Mouse (Mus musculus): Measurements from ENCODE around the gene Rhov. TPM values are rescaled to one million over a fixed set of nuclear protein-coding genes. Genes with fewer than 3 reads are reported as not detected.

The Rhov gene
- polyA plus RNA-seq (2015; fragmentation: Nextera tagmentation; extraction: Ambion mirVana) = 6.2 and 8.0 TPM in 2 replicates

DNA sequence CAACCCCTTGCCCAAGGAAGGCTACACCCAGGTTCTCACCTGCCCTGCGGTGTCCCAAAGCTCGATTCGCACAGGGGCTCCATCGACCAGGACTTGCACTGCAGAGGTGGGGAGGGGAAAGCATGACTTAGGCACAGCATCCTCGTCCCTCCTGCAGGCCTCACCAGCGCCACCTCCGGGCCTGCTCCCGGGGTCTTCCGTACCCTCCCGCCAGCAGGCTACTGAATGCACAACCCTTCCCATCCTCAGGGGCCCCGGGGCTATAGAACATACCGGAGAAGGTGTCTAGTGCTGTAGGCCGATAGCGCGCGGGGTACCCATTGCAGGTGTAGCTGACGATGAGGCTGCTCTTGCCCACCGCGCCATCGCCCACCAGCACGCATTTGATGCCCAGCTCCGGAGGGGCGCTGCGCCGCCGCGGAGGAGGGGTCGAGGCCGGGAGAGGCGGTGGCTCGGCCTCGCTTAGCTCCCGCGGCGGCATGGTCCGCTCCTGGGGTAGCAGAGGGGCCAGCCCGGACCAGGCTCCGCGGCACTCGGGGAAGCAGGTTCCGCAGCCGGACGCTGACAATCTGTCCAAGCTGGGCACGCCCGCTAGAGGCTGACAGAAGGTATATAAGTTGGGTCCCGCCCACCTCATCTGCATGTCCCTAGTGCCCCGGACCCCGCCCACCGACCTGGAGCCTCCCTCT is at the start of gene Rhov:
Gene Rhov (minus strand): TSS at position 630 of the 689 bp plus-strand sequence.
- H3K27ac ChIP-seq = 0 out of 2 replicates have a peak within 1 kb of the TSS, but pooled peaks have one; percentile 28
- H3K4me2 ChIP-seq = peak within 1 kb of the TSS; percentile 88
- ATAC-seq = peak; percentile 89
- under 1% methylated on average over 49 of the region's 49 CpGs for WGBS
- H3K36me3 ChIP-seq (ENCODE audit: poor library complexity, severe bottlenecking) = no peaks in the 10 kb centered on the region
- H3K4me1 ChIP-seq = peaks cover 5% of the 10 kb centered on the region; the same call in 1 of the 2 replicates
- peak within 1 kb of the TSS; percentile 62 for H3K4me3 ChIP-seq
- no peaks in the 10 kb centered on the region for H3K9me3 ChIP-seq (replicated peaks)
- H3K9ac ChIP-seq = peak within 1 kb of the TSS; percentile 76
- H3K27me3 ChIP-seq = peaks cover 25% of the 10 kb centered on the region

DNA sequence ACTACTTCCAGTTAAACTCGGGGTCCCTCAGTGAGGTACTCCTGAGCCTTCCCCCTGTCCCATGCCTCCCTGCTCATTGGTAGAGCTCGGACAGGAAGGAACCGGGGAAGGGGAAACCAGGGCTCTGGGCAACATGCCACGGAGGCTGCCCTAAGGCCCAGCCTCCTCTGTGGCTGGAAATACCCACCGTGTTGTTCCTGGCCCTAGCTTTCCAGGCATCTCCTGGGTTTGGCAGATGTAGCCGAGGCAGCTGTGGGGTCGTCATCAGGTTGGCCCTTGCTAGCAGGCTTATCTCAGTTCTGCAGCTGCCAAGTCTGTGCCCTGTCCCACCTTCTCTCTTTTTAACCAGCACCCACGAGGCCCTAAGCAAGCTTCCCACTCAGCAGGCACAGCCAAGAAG is 49.5 kb upstream of the Rhov start:
- WGBS = 77% methylated on average over 8 of the region's 8 CpGs
- Histone ChIP-seq H3K27me3 (peaks cover 98% of the 10 kb centered on the region), H3K4me2 (no peak overlapping the region), H3K4me3 (no peak overlapping the region), H3K27ac (no peak overlapping the region), H3K36me3 (ENCODE audit: poor library complexity, severe bottlenecking) (no peaks in the 10 kb centered on the region), H3K4me1 (peaks cover 52% of the 10 kb centered on the region), H3K9me3 (replicated peaks) (no peaks in the 10 kb centered on the region), H3K9ac (no peak overlapping the region)
- no peak for ATAC-seq

DNA sequence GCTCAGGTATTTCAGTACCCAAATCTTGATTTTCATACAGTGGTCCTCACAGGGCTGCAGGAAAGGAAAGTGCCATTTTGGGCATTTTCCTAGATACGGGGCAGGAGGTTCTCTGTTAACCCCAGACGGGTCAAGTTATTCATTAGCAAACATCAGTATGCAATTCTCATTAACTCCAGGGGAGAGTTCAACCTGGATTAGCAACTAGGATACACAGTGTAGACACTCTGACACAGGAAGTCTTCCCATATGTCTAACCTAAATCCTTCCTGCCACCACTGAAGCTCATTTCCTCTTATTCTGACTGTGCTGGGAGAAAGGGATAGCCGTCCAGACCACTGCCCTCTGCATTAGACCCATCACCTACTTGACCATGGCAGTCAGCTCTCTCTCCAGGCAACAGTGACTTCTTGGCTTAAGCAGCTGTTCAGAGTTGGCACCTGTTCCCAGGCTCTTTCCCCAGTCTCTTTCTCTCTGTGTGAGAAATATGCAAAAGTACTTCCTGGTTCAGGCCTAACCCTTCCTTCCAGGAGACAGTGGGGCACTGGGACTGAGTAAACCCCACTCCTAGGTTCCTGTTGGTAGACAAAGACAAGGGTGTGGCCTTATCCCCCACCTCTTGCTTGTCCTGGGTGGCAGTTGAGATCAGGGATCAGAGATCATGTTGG is 47.1 kb upstream of the Rhov start:
- H3K27me3 ChIP-seq = peaks cover 97% of the 10 kb centered on the region
- no peak overlapping the region for H3K4me2 ChIP-seq
- no peak overlapping the region for H3K27ac ChIP-seq
- no peak overlapping the region for H3K4me3 ChIP-seq
- no peak for ATAC-seq
- no peak overlapping the region for H3K9ac ChIP-seq
- no peaks in the 10 kb centered on the region for H3K9me3 ChIP-seq (replicated peaks)
- 79% methylated on average over 3 of the region's 3 CpGs for WGBS
- peaks cover 43% of the 10 kb centered on the region for H3K4me1 ChIP-seq
- no peaks in the 10 kb centered on the region for H3K36me3 ChIP-seq (ENCODE audit: poor library complexity, severe bottlenecking)

DNA sequence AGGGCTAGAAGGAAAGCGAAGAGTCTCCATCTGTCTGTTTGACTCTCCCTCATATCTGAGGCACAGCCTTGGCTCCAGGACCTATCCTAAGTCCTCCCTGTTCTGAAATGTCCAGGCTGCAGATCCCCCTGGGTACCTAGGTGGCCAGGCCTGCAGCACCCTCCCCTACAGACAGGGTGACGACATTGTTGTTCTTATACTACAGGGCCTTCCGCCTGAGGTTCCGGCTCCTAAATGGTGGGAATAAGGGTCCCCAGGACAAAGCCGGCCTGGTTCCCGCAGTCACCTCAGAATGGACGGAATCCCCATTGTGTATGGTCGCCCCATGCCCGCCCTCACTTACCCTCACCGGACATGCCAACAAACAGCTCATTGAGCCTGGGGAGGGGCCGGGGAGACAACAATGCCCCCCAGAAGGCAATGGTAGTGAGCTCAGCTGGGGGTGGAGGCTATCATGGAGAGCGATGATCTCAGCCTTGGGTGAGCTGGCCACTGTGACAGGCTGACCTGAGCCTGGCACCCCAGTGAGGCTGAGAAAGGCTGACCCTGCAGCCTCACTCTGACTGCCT is 43.8 kb upstream of the Rhov start:
- 54% methylated on average over 12 of the region's 12 CpGs for WGBS
- no peak overlapping the region for H3K9ac ChIP-seq

DNA sequence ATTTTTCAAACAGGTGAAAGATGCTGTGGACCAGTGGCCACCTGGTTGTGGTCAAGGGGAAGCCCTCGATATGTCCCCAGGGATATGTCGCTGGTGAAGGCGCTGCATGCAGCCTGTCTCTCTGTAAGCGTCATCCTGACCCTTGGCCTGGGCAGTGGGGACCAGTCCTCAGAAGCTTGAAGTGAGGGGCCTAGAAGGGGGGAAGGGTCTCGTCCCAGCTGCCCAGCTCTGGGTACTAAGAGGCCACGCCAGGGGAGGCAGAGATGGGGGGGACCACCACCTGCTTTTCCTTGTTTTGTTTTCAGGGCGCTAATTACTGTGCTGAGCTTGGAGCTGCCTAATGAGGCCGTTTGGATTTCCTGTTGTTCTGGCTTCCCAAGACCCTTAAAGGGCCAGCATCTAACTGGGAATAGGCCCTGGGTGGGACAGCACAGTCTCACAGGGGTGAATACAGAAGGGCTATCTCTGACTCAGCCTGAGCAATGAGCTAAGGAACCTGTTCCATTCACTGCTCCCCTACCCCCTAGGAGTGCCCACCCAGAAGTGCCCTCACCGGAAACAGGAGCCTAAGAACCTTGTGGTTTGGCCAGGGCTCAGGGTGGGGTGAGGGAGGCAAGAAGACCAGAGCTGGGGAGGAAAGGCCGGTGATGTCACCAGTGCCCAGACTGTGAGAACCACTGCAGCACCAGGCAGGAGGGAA is 42.9 kb upstream of the Rhov start:
- peaks cover 90% of the 10 kb centered on the region for H3K27me3 ChIP-seq
- H3K4me3 ChIP-seq = no peak overlapping the region
- H3K27ac ChIP-seq = no peak overlapping the region
- H3K4me2 ChIP-seq = peak overlapping the region; percentile 22; the same call in 1 of the 2 replicates
- H3K4me1 ChIP-seq = peaks cover 21% of the 10 kb centered on the region
- 0 out of 2 replicates have a peak overlapping the region, but pooled peaks have one; percentile 13 for H3K9ac ChIP-seq
- whole genome bisulfite sequencing = 16% methylated on average over 10 of the region's 10 CpGs
- H3K36me3 ChIP-seq (ENCODE audit: poor library complexity, severe bottlenecking) = no peaks in the 10 kb centered on the region
- H3K9me3 ChIP-seq (replicated peaks) = no peaks in the 10 kb centered on the region
- ATAC-seq = peak; percentile 76

More for the DNA sequence above, 43.8 kb upstream of the Rhov start:
- peaks cover 21% of the 10 kb centered on the region for H3K4me1 ChIP-seq
- no peak for ATAC-seq
- no peak overlapping the region for H3K4me3 ChIP-seq
- no peak overlapping the region for H3K4me2 ChIP-seq
- H3K27me3 ChIP-seq = peaks cover 93% of the 10 kb centered on the region
- H3K27ac ChIP-seq = no peak overlapping the region
- H3K36me3 ChIP-seq (ENCODE audit: poor library complexity, severe bottlenecking) = no peaks in the 10 kb centered on the region
- no peaks in the 10 kb centered on the region for H3K9me3 ChIP-seq (replicated peaks)

DNA sequence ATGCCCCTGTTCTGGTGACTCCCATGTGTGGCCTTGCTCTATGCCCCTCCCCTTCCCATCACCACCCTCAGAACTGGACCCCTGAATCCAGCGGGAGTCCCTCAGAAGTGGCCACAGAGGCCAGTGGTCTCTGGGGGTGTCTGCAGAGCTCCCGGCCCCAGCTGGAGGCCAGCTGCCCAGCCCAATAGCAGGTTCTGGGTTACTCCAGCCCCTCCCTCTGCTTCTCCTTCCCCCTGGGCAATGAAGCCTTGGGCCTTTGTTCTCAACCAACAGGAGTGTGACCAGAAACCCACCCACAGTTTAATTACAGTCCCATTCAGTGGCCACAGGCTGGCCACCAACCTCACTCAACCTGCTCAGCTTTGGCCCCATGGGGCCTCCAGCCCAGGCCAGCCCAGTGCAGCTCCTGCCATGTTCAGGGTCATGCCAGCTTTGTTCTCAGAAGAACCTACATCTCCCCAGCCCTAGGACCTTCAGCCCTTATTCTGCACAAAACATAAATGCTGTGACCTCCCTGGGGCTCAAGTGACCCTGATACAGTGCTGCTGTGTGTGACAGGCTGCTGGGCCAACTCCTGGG is 41.4 kb upstream of the Rhov start:
- Histone ChIP-seq H3K4me2 (no peak overlapping the region), H3K4me3 (no peak overlapping the region), H3K27me3 (peaks cover 75% of the 10 kb centered on the region), H3K36me3 (ENCODE audit: poor library complexity, severe bottlenecking) (no peaks in the 10 kb centered on the region), H3K4me1 (peaks cover 21% of the 10 kb centered on the region), H3K9me3 (replicated peaks) (no peaks in the 10 kb centered on the region), H3K27ac (no peak overlapping the region), H3K9ac (no peak overlapping the region)
- ATAC-seq = no peak
- WGBS = 42% methylated on average over 2 of the region's 2 CpGs

DNA sequence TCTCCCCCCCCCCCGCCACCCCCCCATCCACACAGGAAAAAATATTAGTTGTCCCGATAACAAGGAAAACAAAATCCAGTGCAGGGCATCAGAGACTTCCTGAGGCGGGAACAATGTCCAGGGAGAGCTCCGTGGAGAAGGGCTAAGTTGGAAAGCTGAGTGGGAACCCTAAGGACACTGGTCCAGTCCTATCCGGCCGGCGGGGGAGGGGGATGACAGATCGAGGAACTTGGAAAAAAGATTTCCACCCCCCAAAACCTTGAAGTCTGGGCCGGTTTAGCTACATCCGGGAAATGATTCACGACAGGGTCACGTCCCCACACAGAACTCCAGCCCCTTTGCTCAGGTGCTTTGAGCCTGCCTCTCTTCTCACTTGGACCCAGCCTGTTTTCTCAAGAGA is 40.5 kb upstream of the Rhov start:
- no peak overlapping the region for H3K27ac ChIP-seq
- no peak overlapping the region for H3K4me3 ChIP-seq
- H3K4me1 ChIP-seq = peaks cover 21% of the 10 kb centered on the region
- WGBS = 57% methylated on average over 12 of the region's 12 CpGs
- no peaks in the 10 kb centered on the region for H3K36me3 ChIP-seq (ENCODE audit: poor library complexity, severe bottlenecking)
- ATAC-seq = no peak
- H3K9me3 ChIP-seq (replicated peaks) = no peaks in the 10 kb centered on the region
- H3K4me2 ChIP-seq = no peak overlapping the region
- peaks cover 70% of the 10 kb centered on the region for H3K27me3 ChIP-seq
- H3K9ac ChIP-seq = no peak overlapping the region

DNA sequence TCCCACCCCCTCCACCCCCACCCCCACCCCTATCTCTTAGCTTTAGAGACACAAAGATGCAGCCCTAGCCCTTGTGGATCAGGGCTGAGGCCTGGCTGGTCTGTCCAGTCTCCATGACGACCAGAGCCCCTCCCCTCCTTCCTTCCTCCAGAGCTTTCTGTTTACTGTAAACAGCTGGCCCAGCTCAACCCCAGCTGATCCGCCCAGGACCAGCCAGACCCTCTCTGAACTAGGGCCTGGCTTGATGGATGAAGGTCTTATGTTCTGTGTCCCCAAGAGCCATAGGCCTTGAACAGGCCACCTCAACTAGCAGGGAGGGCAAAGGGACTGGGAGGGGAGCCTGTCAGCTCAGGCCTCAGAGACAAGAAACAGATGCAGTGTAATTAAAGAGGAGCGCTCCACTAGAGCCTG is 33.7 kb upstream of the Rhov start:
- Histone ChIP-seq H3K9me3 (replicated peaks) (no peaks in the 10 kb centered on the region), H3K36me3 (ENCODE audit: poor library complexity, severe bottlenecking) (no peaks in the 10 kb centered on the region), H3K9ac (no peak overlapping the region), H3K27ac (no peak overlapping the region), H3K27me3 (peaks cover 12% of the 10 kb centered on the region; the same call in 1 of the 2 replicates), H3K4me1 (peaks cover 28% of the 10 kb centered on the region), H3K4me2 (no peak overlapping the region), H3K4me3 (no peak overlapping the region)
- WGBS = 22% methylated on average over 3 of the region's 3 CpGs
- no peak for ATAC-seq

DNA sequence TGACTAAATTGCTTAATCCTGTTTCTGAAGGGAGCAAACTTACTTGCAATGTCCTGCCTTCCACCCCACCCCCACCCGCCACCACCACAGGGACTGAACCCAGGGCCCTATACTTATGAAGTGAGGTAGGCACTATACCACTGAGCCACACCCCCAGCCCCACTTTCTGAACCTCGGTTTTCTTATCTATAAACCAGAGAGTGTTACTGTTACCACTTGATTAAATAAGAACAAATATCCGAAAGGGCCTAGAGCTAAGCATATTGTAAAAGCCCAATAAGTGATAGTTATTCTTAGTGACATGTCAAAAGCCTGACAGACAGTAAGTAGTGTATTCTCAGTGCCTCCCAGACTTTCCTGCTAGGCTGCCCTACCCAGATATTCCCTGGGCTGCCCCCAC is 33.3 kb upstream of the Rhov start:
- no peak for ATAC-seq
- Histone ChIP-seq H3K27me3 (peaks cover 8% of the 10 kb centered on the region; the same call in 1 of the 2 replicates), H3K27ac (no peak overlapping the region), H3K9me3 (replicated peaks) (no peaks in the 10 kb centered on the region), H3K4me1 (peaks cover 28% of the 10 kb centered on the region), H3K4me3 (no peak overlapping the region), H3K4me2 (no peak overlapping the region), H3K9ac (no peak overlapping the region), H3K36me3 (ENCODE audit: poor library complexity, severe bottlenecking) (peaks cover 4% of the 10 kb centered on the region)
- 51% methylated on average over 3 of the region's 3 CpGs for WGBS

DNA sequence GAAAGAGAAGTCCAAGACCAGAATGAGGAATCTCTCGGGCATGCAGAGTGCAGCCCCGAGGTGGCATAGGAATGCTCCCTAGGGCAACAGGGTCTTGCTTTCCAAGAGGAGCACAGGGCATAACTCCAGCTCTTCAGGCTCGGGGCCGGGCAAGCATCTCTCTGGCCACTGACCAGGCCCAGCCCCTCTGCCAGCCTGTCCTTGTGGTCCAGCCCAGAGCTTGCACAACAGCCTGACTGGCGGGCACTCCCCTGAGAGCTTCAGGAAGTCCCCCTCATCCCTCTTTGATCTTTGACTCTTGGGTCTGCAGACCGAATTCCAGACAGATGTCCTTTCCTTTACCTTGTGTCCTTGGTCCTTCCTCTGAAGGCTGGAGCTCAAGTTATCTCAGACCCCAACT is 31.8 kb upstream of the Rhov start:
- no peak for ATAC-seq
- H3K36me3 ChIP-seq (ENCODE audit: poor library complexity, severe bottlenecking) = peaks cover 19% of the 10 kb centered on the region
- WGBS = 79% methylated on average over 6 of the region's 6 CpGs
- H3K9ac ChIP-seq = no peak overlapping the region
- no peaks in the 10 kb centered on the region for H3K9me3 ChIP-seq (replicated peaks)
- H3K27me3 ChIP-seq = 0 out of 2 replicates have a peak, but pooled peaks cover 7% of the 10 kb centered on the region
- H3K4me2 ChIP-seq = no peak overlapping the region
- H3K4me3 ChIP-seq = no peak overlapping the region
- peaks cover 28% of the 10 kb centered on the region for H3K4me1 ChIP-seq
- H3K27ac ChIP-seq = no peak overlapping the region

DNA sequence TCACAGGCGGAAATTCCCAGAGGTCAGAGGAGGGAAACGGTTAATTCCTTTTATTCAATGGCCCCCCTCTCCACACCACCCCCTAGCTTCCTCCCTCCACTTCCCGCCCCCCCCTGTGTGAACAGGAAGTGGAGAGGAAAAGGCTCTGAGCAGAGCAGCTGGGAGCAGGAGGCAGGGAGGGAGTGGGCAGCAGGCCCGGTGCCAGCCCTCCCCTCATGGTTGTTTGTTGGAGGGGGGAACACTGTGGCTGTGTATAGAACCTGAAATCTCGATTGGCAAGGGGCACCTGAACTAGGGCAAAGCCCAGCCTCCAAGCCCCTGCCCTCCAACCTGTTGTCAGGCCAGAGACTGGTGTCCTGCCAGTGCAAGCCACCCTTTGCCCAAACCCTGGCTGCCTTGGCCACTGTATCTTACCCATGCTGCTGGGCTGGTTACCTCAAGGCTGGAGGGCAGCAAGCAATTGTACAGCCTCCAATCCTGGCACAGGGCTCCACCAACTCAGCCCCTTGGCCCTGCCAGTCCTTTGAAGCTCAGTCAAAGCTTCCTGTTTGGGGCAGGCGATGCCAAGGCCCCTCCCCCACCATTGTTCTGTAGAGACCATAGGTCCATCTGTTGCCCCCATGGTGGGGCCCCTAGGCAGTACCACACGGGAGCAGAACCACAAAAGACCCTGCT is 29.9 kb upstream of the Rhov start:
- Histone ChIP-seq H3K9ac (no peak overlapping the region), H3K4me3 (no peak overlapping the region), H3K4me1 (peaks cover 28% of the 10 kb centered on the region), H3K36me3 (ENCODE audit: poor library complexity, severe bottlenecking) (peaks cover 37% of the 10 kb centered on the region), H3K27me3 (no peaks in the 10 kb centered on the region), H3K27ac (peak overlapping the region; percentile 63), H3K4me2 (peak overlapping the region; percentile 22; the same call in 1 of the 2 replicates), H3K9me3 (replicated peaks) (no peaks in the 10 kb centered on the region)
- peak; percentile 72 for ATAC-seq
- WGBS = 40% methylated on average over 7 of the region's 7 CpGs
